Mouse (Mus musculus): ENCODE results near the gene Fbxw4. TPM values are rescaled to one million over a fixed set of nuclear protein-coding genes. Genes with fewer than 3 reads are reported as not detected.

Gene Fbxw4
- polyA plus RNA-seq, 1 experiment from 2014 or later, result 3.4 TPM

- peaks cover 91% of the 10 kb centered on the region for H3K27me3 ChIP-seq
- no peak overlapping the region for H3K9ac ChIP-seq
- H3K4me3 ChIP-seq, result no peak overlapping the region
- WGBS, result 81% methylated on average over 13 of the region's 13 CpGs
- H3K27ac ChIP-seq, result peak overlapping the region; percentile 31; the same call in 1 of the 2 replicates
- H3K36me3 ChIP-seq (ENCODE audit: poor library complexity, severe bottlenecking), result no peaks in the 10 kb centered on the region
- H3K4me1 ChIP-seq, result peaks cover 25% of the 10 kb centered on the region
- no peak for ATAC-seq
- H3K9me3 ChIP-seq (replicated peaks), result no peaks in the 10 kb centered on the region
- no peak overlapping the region for H3K4me2 ChIP-seq
These were observed 51.3 kb downstream of the Fbxw4 start for GRCm38 (mm10) chr19:45608648-45609339.

GRCm38 (mm10) chr19:45607479-45607878 lies 52.6 kb downstream of the Fbxw4 start:
- Histone ChIP-seq H3K4me2 (peak overlapping the region; percentile 12), H3K9me3 (replicated peaks) (no peaks in the 10 kb centered on the region), H3K27ac (peak overlapping the region; percentile 57), H3K9ac (peak overlapping the region; percentile 40; the same call in 1 of the 2 replicates), H3K4me3 (no peak overlapping the region), H3K27me3 (peaks cover 93% of the 10 kb centered on the region), H3K4me1 (peaks cover 25% of the 10 kb centered on the region), H3K36me3 (ENCODE audit: poor library complexity, severe bottlenecking) (no peaks in the 10 kb centered on the region)
- ATAC-seq, result peak; percentile 85; the same call in 1 of the 2 replicates
- 6% methylated on average over 7 of the region's 7 CpGs for WGBS

DNA sequence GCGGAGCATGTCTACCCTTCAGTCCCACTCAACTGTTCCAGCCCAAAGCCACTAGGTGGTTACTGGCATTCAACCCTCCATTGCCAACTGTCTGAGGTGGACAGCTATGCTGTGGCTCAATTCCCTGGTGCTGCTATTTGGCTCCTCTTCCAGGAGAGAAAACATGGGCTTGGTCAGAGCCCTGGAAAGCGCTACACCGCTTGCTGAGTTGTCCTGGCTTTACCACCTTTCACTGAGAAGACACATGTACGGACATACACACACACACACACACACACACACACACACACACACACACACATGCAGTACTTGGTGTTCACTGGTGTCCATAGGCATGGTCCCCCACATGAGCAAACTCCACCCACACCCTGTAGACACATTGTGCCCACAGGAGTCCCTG lies 53.4 kb downstream of the Fbxw4 start:
- Histone ChIP-seq H3K27ac (no peak overlapping the region), H3K4me3 (no peak overlapping the region), H3K4me1 (peaks cover 25% of the 10 kb centered on the region), H3K9ac (0 out of 2 replicates have a peak overlapping the region, but pooled peaks have one; percentile 40), H3K27me3 (peaks cover 93% of the 10 kb centered on the region), H3K9me3 (replicated peaks) (no peaks in the 10 kb centered on the region), H3K4me2 (0 out of 2 replicates have a peak overlapping the region, but pooled peaks have one; percentile 12), H3K36me3 (ENCODE audit: poor library complexity, severe bottlenecking) (0 out of 2 replicates have a peak, but pooled peaks cover 5% of the 10 kb centered on the region)
- WGBS, result 49% methylated on average over 4 of the region's 4 CpGs
- no peak for ATAC-seq

- 95% methylated on average over 5 of the region's 5 CpGs for WGBS
- no peak overlapping the region for H3K4me3 ChIP-seq
- peaks cover 12% of the 10 kb centered on the region for H3K4me1 ChIP-seq
- H3K27ac ChIP-seq, result no peak overlapping the region
- no peak overlapping the region for H3K4me2 ChIP-seq
- H3K9ac ChIP-seq, result no peak overlapping the region
- H3K9me3 ChIP-seq (replicated peaks), result no peaks in the 10 kb centered on the region
- 0 out of 2 replicates have a peak, but pooled peaks cover 5% of the 10 kb centered on the region for H3K36me3 ChIP-seq (ENCODE audit: poor library complexity, severe bottlenecking)
- no peak for ATAC-seq
- peaks cover 96% of the 10 kb centered on the region for H3K27me3 ChIP-seq
These were observed 57.5 kb downstream of the Fbxw4 start for GRCm38 (mm10) chr19:45602606-45603005.

- Histone ChIP-seq H3K27me3 (peaks cover 98% of the 10 kb centered on the region), H3K4me1 (peaks cover 14% of the 10 kb centered on the region), H3K36me3 (ENCODE audit: poor library complexity, severe bottlenecking) (0 out of 2 replicates have a peak, but pooled peaks cover 3% of the 10 kb centered on the region), H3K9ac (no peak overlapping the region), H3K4me2 (no peak overlapping the region), H3K27ac (no peak overlapping the region), H3K4me3 (no peak overlapping the region), H3K9me3 (replicated peaks) (no peaks in the 10 kb centered on the region)
- WGBS, result 70% methylated on average over 4 of the region's 4 CpGs
- no peak for ATAC-seq
These were observed 63.0 kb downstream of the Fbxw4 start for GRCm38 (mm10) chr19:45597106-45597505.

- no peak overlapping the region for H3K4me3 ChIP-seq
- H3K4me1 ChIP-seq, result peaks cover 14% of the 10 kb centered on the region
- H3K36me3 ChIP-seq (ENCODE audit: poor library complexity, severe bottlenecking), result no peaks in the 10 kb centered on the region
- no peak for ATAC-seq
- 32% methylated on average over 6 of the region's 6 CpGs for WGBS
- H3K9ac ChIP-seq, result no peak overlapping the region
- no peaks in the 10 kb centered on the region for H3K9me3 ChIP-seq (replicated peaks)
- H3K27ac ChIP-seq, result no peak overlapping the region
- H3K27me3 ChIP-seq, result peaks cover 98% of the 10 kb centered on the region
- no peak overlapping the region for H3K4me2 ChIP-seq
These were observed 63.7 kb downstream of the Fbxw4 start for GRCm38 (mm10) chr19:45596434-45596833.

- Histone ChIP-seq H3K4me2 (no peak overlapping the region), H3K4me3 (no peak overlapping the region), H3K36me3 (ENCODE audit: poor library complexity, severe bottlenecking) (no peaks in the 10 kb centered on the region), H3K9me3 (replicated peaks) (no peaks in the 10 kb centered on the region), H3K27me3 (peaks cover 98% of the 10 kb centered on the region), H3K27ac (no peak overlapping the region), H3K9ac (no peak overlapping the region), H3K4me1 (peaks cover 14% of the 10 kb centered on the region)
- peak; percentile 89 for ATAC-seq
- 6% methylated on average over 7 of the region's 7 CpGs for WGBS
These were observed 64.1 kb downstream of the Fbxw4 start for GRCm38 (mm10) chr19:45596019-45596418.

GRCm38 (mm10) chr19:45595481-45595880 lies 64.6 kb downstream of the Fbxw4 start:
- H3K27ac ChIP-seq, result no peak overlapping the region
- no peaks in the 10 kb centered on the region for H3K36me3 ChIP-seq (ENCODE audit: poor library complexity, severe bottlenecking)
- H3K27me3 ChIP-seq, result peaks cover 98% of the 10 kb centered on the region
- WGBS, result 84% methylated on average over 6 of the region's 6 CpGs
- H3K4me2 ChIP-seq, result no peak overlapping the region
- H3K4me1 ChIP-seq, result peaks cover 14% of the 10 kb centered on the region
- H3K9ac ChIP-seq, result no peak overlapping the region
- no peaks in the 10 kb centered on the region for H3K9me3 ChIP-seq (replicated peaks)
- no peak overlapping the region for H3K4me3 ChIP-seq
- ATAC-seq, result no peak

- Histone ChIP-seq H3K4me3 (no peak overlapping the region), H3K27ac (no peak overlapping the region), H3K27me3 (peaks cover 95% of the 10 kb centered on the region), H3K9ac (no peak overlapping the region), H3K4me1 (peaks cover 14% of the 10 kb centered on the region), H3K4me2 (no peak overlapping the region), H3K9me3 (replicated peaks) (no peaks in the 10 kb centered on the region), H3K36me3 (ENCODE audit: poor library complexity, severe bottlenecking) (no peaks in the 10 kb centered on the region)
- WGBS, result 95% methylated on average over 7 of the region's 7 CpGs
- ATAC-seq, result no peak
These were observed 66.0 kb downstream of the Fbxw4 start for GRCm38 (mm10) chr19:45594079-45594478.

GRCm38 (mm10) chr19:45592916-45593315 lies 67.2 kb downstream of the Fbxw4 start:
- Histone ChIP-seq H3K27me3 (peaks cover 93% of the 10 kb centered on the region), H3K36me3 (ENCODE audit: poor library complexity, severe bottlenecking) (no peaks in the 10 kb centered on the region), H3K4me3 (no peak overlapping the region), H3K4me1 (peaks cover 14% of the 10 kb centered on the region), H3K4me2 (no peak overlapping the region), H3K27ac (no peak overlapping the region), H3K9ac (no peak overlapping the region), H3K9me3 (replicated peaks) (no peaks in the 10 kb centered on the region)
- no peak for ATAC-seq
- WGBS, result 89% methylated on average over 9 of the region's 9 CpGs

DNA sequence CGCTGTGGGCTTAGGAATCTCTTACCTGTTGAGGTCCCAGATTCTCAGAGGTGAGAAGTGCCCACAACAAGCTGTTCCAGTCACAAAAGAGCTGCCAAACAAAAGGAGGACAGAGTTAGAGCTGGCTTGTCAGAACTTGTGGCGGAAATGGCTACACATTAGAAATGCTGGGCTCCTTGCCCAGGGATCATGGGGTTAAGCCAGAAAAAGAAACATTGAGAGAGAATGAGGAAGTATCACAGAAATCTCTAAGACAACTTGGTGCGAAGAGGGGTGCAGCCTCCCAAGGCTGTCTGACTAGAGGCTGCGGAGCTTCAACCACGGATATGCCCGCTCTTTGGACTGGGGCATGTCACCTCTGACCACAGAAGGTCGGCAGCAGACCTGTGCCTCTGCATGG lies 68.4 kb downstream of the Fbxw4 start:
- H3K27me3 ChIP-seq, result peaks cover 93% of the 10 kb centered on the region
- H3K4me2 ChIP-seq, result no peak overlapping the region
- no peaks in the 10 kb centered on the region for H3K9me3 ChIP-seq (replicated peaks)
- H3K9ac ChIP-seq, result no peak overlapping the region
- H3K4me1 ChIP-seq, result peaks cover 13% of the 10 kb centered on the region
- H3K4me3 ChIP-seq, result no peak overlapping the region
- no peak overlapping the region for H3K27ac ChIP-seq
- ATAC-seq, result no peak
- 88% methylated on average over 7 of the region's 7 CpGs for WGBS
- no peaks in the 10 kb centered on the region; the same call in 1 of the 2 replicates for H3K36me3 ChIP-seq (ENCODE audit: poor library complexity, severe bottlenecking)

DNA sequence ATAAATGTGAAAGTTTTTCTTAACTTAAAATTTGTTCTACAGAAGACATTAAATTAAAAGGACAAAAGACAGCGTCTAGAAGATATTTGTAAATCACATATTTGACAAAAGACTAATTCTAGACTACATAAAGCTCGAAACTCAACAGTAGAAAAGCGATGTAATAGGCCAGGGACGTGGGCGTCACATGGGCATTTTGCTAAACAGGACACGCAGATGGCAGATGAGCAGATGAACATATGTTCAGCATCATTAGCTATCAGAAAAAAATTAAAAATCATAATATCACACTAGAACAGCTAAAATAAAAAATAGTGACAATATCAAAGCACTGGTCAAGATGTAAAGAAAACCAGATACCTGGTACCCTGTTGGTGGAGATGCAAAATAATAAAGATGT lies 70.4 kb downstream of the Fbxw4 start:
- Histone ChIP-seq H3K27me3 (peaks cover 94% of the 10 kb centered on the region), H3K4me2 (no peak overlapping the region), H3K9ac (no peak overlapping the region), H3K9me3 (replicated peaks) (no peaks in the 10 kb centered on the region), H3K36me3 (ENCODE audit: poor library complexity, severe bottlenecking) (no peaks in the 10 kb centered on the region; the same call in 1 of the 2 replicates), H3K4me1 (no peaks in the 10 kb centered on the region), H3K4me3 (no peak overlapping the region), H3K27ac (no peak overlapping the region)
- no peak for ATAC-seq
- WGBS, result 93% methylated on average over 6 of the region's 6 CpGs

Data from forebrain, embryonic 13.5 days (tissue).